Mouse (Mus musculus) forebrain, embryonic 12.5 days (tissue): ENCODE results near the gene Myt1. TPM values are rescaled to one million over a fixed set of nuclear protein-coding genes. Genes with fewer than 3 reads are reported as not detected.

Source experiments
- ATAC-seq: fragments of 200-750 bp; cut with Nextera tagmentation; 2 replicates; pipeline ENCODE4 v1.8.0; 2017; ENCODE audit warnings: moderate TSS enrichment; ENCODE audit not compliant: low FRiP score
- H3K27ac ChIP-seq: fragments of 300-500 bp; sonication (generic); 2 replicates; pipeline ENCODE4 v1.5.1; 2016; ENCODE audit warnings: mild to moderate bottlenecking
- H3K27me3 ChIP-seq: fragments of 300-500 bp; sonication (generic); 2 replicates; pipeline ENCODE4 v1.6.1; 2016; ENCODE audit warnings: mild to moderate bottlenecking
- H3K36me3 ChIP-seq: fragments of 300-500 bp; sonication (generic); replicated peaks from 2 replicates; pipeline ENCODE4 v1.6.1; 2016; ENCODE audit warnings: mild to moderate bottlenecking
- H3K4me1 ChIP-seq: fragments of 300-500 bp; sonication (generic); 2 replicates; pipeline ENCODE4 v1.6.1; 2016
- H3K4me2 ChIP-seq: fragments of 300-500 bp; sonication (generic); 2 replicates; pipeline ENCODE4 v1.6.1; 2016; ENCODE audit warnings: mild to moderate bottlenecking, moderate library complexity
- H3K4me3 ChIP-seq: fragments of 300-500 bp; sonication (generic); replicated peaks from 2 replicates; pipeline ENCODE4 v1.5.1; 2016; ENCODE audit warnings: mild to moderate bottlenecking
- H3K9ac ChIP-seq: fragments of 300-500 bp; sonication (generic); 2 replicates; pipeline ENCODE4 v1.6.1; 2016; ENCODE audit warnings: mild to moderate bottlenecking
- H3K9me3 ChIP-seq: fragments of 300-500 bp; sonication (generic); 2 replicates; pipeline ENCODE4 v1.6.1; 2016
- WGBS: fragments of 180-500 bp; shearing (Covaris S2); methylation state at CpG from one replicate; pipeline ENCODE4 v1.1.7; 2016; 5-methylcytosine and 5-hydroxymethylcytosine counted together
- polyA plus RNA-seq: library from polyadenylated mRNA; unstranded; fragments of >200 nt; fragmentation: Nextera tagmentation; extraction: Ambion mirVana; gene quantifications from 2 replicates; pipeline ENCODE4 v1.2.1, GENCODE M21; 2016

The Myt1 gene
- polyA plus RNA-seq, 1 experiment from 2014 or later: 51.9 TPM

- H3K27ac ChIP-seq: no peak overlapping the region
- H3K4me2 ChIP-seq: no peak overlapping the region
- H3K9ac ChIP-seq: no peak overlapping the region
- no peaks in the 10 kb centered on the region for H3K9me3 ChIP-seq
- H3K4me1 ChIP-seq: peaks cover 23% of the 10 kb centered on the region
- no peak overlapping the region for H3K4me3 ChIP-seq
- H3K27me3 ChIP-seq: no peaks in the 10 kb centered on the region
- no peak for ATAC-seq
- WGBS: 62% methylated on average over 5 of the region's 5 CpGs
- peaks cover 34% of the 10 kb centered on the region for H3K36me3 ChIP-seq
These were observed 103.8 kb downstream of the Myt1 start for GRCm38 (mm10) chr2:181866931-181867330.

- Histone ChIP-seq H3K4me2 (no peak overlapping the region), H3K4me1 (0 out of 2 replicates have a peak, but pooled peaks cover 6% of the 10 kb centered on the region), H3K9me3 (no peaks in the 10 kb centered on the region), H3K9ac (no peak overlapping the region), H3K36me3 (peaks cover 45% of the 10 kb centered on the region), H3K4me3 (no peak overlapping the region), H3K27me3 (no peaks in the 10 kb centered on the region), H3K27ac (no peak overlapping the region)
- 0 out of 2 replicates have a peak, but pooled peaks have one; percentile 33 for ATAC-seq
- WGBS: 97% methylated on average over 2 of the region's 2 CpGs
These were observed 107.9 kb downstream of the Myt1 start for GRCm38 (mm10) chr2:181871039-181871438.

Other genes with a start within 250 kb of the Myt1 start
- gene Dnajc5, start 242.8 kb upstream of the Myt1 start, polyA plus RNA-seq: 129 and 134 TPM in 2 replicates
- 50.7 and 50.8 TPM in 2 replicates for gene Uckl1, start 178.4 kb upstream of the Myt1 start, polyA plus RNA-seq
- gene Prpf6, start 171.5 kb upstream of the Myt1 start, polyA plus RNA-seq: 75.6 and 76.9 TPM in 2 replicates
- 70.9 and 74.5 TPM in 2 replicates for gene Zfp512b, start 170.5 kb upstream of the Myt1 start, polyA plus RNA-seq
- 71.3 and 73.8 TPM in 2 replicates for gene Samd10, start 164.1 kb upstream of the Myt1 start, polyA plus RNA-seq
- gene Gm29797, start 106.3 kb upstream of the Myt1 start, polyA plus RNA-seq: 0.28 TPM in 1 of 2 replicates, not detected in the other
- 14.1 and 15.2 TPM in 2 replicates for gene Sox18, start 91.7 kb upstream of the Myt1 start, polyA plus RNA-seq
- gene Tcea2, start 83.0 kb upstream of the Myt1 start, polyA plus RNA-seq: 23.2 and 28.2 TPM in 2 replicates
- gene Rgs19, start 69.4 kb upstream of the Myt1 start, polyA plus RNA-seq: 47.5 and 47.6 TPM in 2 replicates
- gene Lkaaear1, start 64.9 kb upstream of the Myt1 start, polyA plus RNA-seq: not detected in 2 replicates
- gene Oprl1, start 48.3 kb upstream of the Myt1 start, polyA plus RNA-seq: 28.4 and 29.2 TPM in 2 replicates
- gene Pcmtd2, start 74.5 kb downstream of the Myt1 start, polyA plus RNA-seq: 36.2 and 36.9 TPM in 2 replicates
- gene Polr3k, start 101.0 kb downstream of the Myt1 start, polyA plus RNA-seq: 100.0 and 104 TPM in 2 replicates
- not detected in 2 replicates for gene Gm14496, start 227.8 kb downstream of the Myt1 start, polyA plus RNA-seq